Mouse (Mus musculus): ENCODE measurements around the gene Ccdc188.

The Ccdc188 gene

GRCm38 (mm10) chr16:18235389-18236065, 17.8 kb downstream of the Ccdc188 start:
- DNase-seq: peak; percentile 98

GRCm38 (mm10) chr16:18236676-18237501, 19.2 kb downstream of the Ccdc188 start:
- DNase-seq: no peak

GRCm38 (mm10) chr16:18241581-18241980, 23.9 kb downstream of the Ccdc188 start:
- peak; percentile 87 for DNase-seq

GRCm38 (mm10) chr16:18247521-18248399, 30.1 kb downstream of the Ccdc188 start:
- DNase-seq: no peak

- peak; percentile 100 for DNase-seq
These were observed 31.0 kb downstream of the Ccdc188 start, which contains the start of the genes Trmt2a and Ranbp1 for GRCm38 (mm10) chr16:18248433-18249363. Trmt2a (plus strand) TSS chr16:18248679. Ranbp1 (minus strand) TSS chr16:18248732.

GRCm38 (mm10) chr16:18249364-18249967, 31.8 kb downstream of the Ccdc188 start:
- peak; percentile 97 for DNase-seq

- peak; percentile 78 for DNase-seq
These were observed 32.6 kb downstream of the Ccdc188 start for GRCm38 (mm10) chr16:18250231-18250630.

GRCm38 (mm10) chr16:18250828-18251790, 33.4 kb downstream of the Ccdc188 start:
- peak; percentile 91 for DNase-seq

- peak; percentile 87 for DNase-seq
These were observed 35.1 kb downstream of the Ccdc188 start for GRCm38 (mm10) chr16:18252736-18253135.

- peak; percentile 70 for DNase-seq
These were observed 36.2 kb downstream of the Ccdc188 start for GRCm38 (mm10) chr16:18253866-18254265.

GRCm38 (mm10) chr16:18258221-18258620, 40.5 kb downstream of the Ccdc188 start, which contains the start of gene Gm49776:
Gm49776 (minus strand) TSS chr16:18258321.
- no peak for DNase-seq

GRCm38 (mm10) chr16:18265024-18265423, 47.3 kb downstream of the Ccdc188 start:
- DNase-seq: no peak

GRCm38 (mm10) chr16:18268182-18268581, 50.5 kb downstream of the Ccdc188 start:
- DNase-seq: peak; percentile 24

Measured in heart, adult 11 months (tissue).